Mouse (Mus musculus) myocyte (in vitro differentiated cells): ENCODE measurements around the gene Atp4b. TPM values are rescaled to one million over a fixed set of nuclear protein-coding genes. Genes with fewer than 3 reads are reported as not detected.

Source experiments
- H3K27me3 ChIP-seq: one replicate; pipeline ENCODE4 v1.6.1; 2011; ENCODE audit not compliant: control insufficient read depth, insufficient read depth, insufficient read length
- H3K36me3 ChIP-seq: one replicate; pipeline ENCODE4 v1.6.1; 2011; ENCODE audit not compliant: control insufficient read depth, insufficient read depth
- H3K4me2 ChIP-seq: one replicate; pipeline ENCODE4 v1.6.1; 2011; ENCODE audit warnings: low read depth, control low read depth
- H3K4me3 ChIP-seq: one replicate; pipeline ENCODE4 v1.5.1; 2011; ENCODE audit warnings: mild to moderate bottlenecking, control low read depth, moderate library complexity
- H3K79me2 ChIP-seq: one replicate; pipeline ENCODE4 v1.6.1; 2011; ENCODE audit not compliant: control insufficient read depth, insufficient read depth
- H3ac ChIP-seq: one replicate; pipeline ENCODE4 v1.6.1; 2011; ENCODE audit not compliant: control insufficient read depth, insufficient read length
- CEBPB ChIP-seq: IDR thresholded peaks from 2 replicates; pipeline ENCODE4 v1.6.1; 2011; ENCODE audit warnings: mild to moderate bottlenecking, moderate library complexity; ENCODE audit not compliant: poor library complexity, insufficient read depth, severe bottlenecking
- E2F4 ChIP-seq: IDR thresholded peaks from one replicate; pipeline ENCODE4 v1.6.1; 2011; ENCODE audit warnings: mild to moderate bottlenecking, control low read depth, moderate library complexity; ENCODE audit not compliant: insufficient read depth
- MAX ChIP-seq: IDR thresholded peaks from one replicate; pipeline ENCODE4 v1.6.1; 2011; ENCODE audit warnings: low read depth, mild to moderate bottlenecking, control low read depth
- MYOD1 ChIP-seq, 3 experiments: IDR thresholded peaks; one replicate each; pipeline ENCODE4 v1.6.1; 2011; ENCODE audit warnings: control low read depth in 2 of 3, low read depth in 2 of 3, mild to moderate bottlenecking in 2 of 3, moderate library complexity in 1 of 3; ENCODE audit not compliant: insufficient read length in 2 of 3, control insufficient read depth in 1 of 3
- MYOG ChIP-seq, 3 experiments: IDR thresholded peaks; one replicate each; pipeline ENCODE4 v1.6.1; 2011; ENCODE audit warnings: control low read depth in 2 of 3, low read depth in 2 of 3, mild to moderate bottlenecking in 2 of 3; ENCODE audit not compliant: insufficient read length in 2 of 3, control insufficient read depth in 1 of 3, insufficient read depth in 1 of 3
- POLR2A ChIP-seq: IDR thresholded peaks from one replicate; pipeline ENCODE4 v1.6.1; 2011; ENCODE audit warnings: low read depth, mild to moderate bottlenecking, control low read depth, moderate library complexity; ENCODE audit not compliant: insufficient read length
- POLR2AphosphoS2 ChIP-seq: IDR thresholded peaks from one replicate; pipeline ENCODE4 v1.6.1; 2011; ENCODE audit warnings: low read depth, control low read depth; ENCODE audit not compliant: insufficient read length
- REST ChIP-seq: IDR thresholded peaks from one replicate; pipeline ENCODE4 v1.6.1; 2011; ENCODE audit warnings: mild to moderate bottlenecking, control low read depth, moderate library complexity; ENCODE audit not compliant: insufficient read depth, insufficient read length
- SRF ChIP-seq: IDR thresholded peaks from one replicate; pipeline ENCODE4 v1.6.1; 2011; ENCODE audit warnings: low read depth; ENCODE audit not compliant: control insufficient read depth, insufficient read length
- TCF12 ChIP-seq: IDR thresholded peaks from one replicate; pipeline ENCODE4 v1.6.1; 2011; ENCODE audit warnings: mild to moderate bottlenecking, control low read depth; ENCODE audit not compliant: poor library complexity, insufficient read depth, severe bottlenecking
- TCF3 ChIP-seq: IDR thresholded peaks from one replicate; pipeline ENCODE4 v1.6.1; 2011; ENCODE audit warnings: low read depth, control low read depth; ENCODE audit not compliant: insufficient read length
- USF1 ChIP-seq: IDR thresholded peaks from one replicate; pipeline ENCODE4 v1.6.1; 2011; ENCODE audit warnings: low read depth, mild to moderate bottlenecking, control low read depth, moderate library complexity
- polyA plus RNA-seq: library from polyadenylated mRNA; unstranded; fragments of >200 nt; fragmentation: generic; extraction: Trizol; gene quantifications from one replicate; pipeline ENCODE4 v1.2.1, GENCODE M21; 2012; ENCODE audit warnings: missing spikeins

Gene Atp4b
- polyA plus RNA-seq, 1 experiment, result not detected

GRCm38 (mm10) chr8:13411597-13411996, 15.0 kb upstream of the Atp4b start:
- Histone ChIP-seq H3K36me3 (no peaks in the 10 kb centered on the region), H3K4me3 (no peak overlapping the region), H3ac (no peak overlapping the region), H3K79me2 (no peaks in the 10 kb centered on the region), H3K4me2 (no peak overlapping the region), H3K27me3 (peaks cover 52% of the 10 kb centered on the region)
- no peak for TF ChIP-seq MAX
- no peak for TF ChIP-seq E2F4

GRCm38 (mm10) chr8:13406011-13406410, 9.4 kb upstream of the Atp4b start:
- TF ChIP-seq USF1, result no peak
- no peak for TF ChIP-seq REST
- TF ChIP-seq MYOG (IDR thresholded peaks at IDR 0.05; ENCODE audit: control insufficient read depth in 1 of 3, insufficient read depth in 1 of 3, insufficient read length in 2 of 3, low read depth in 2 of 3), result no peak
- no peak for TF ChIP-seq CEBPB
- no peak for TF ChIP-seq POLR2A
- no peak for TF ChIP-seq SRF
- no peak for TF ChIP-seq MYOD1 (IDR thresholded peaks at IDR 0.05; ENCODE audit: control insufficient read depth in 1 of 3, insufficient read length in 2 of 3, low read depth in 2 of 3)
- no peak for TF ChIP-seq TCF12
- TF ChIP-seq MAX, result no peak
- Histone ChIP-seq H3K4me3 (no peak overlapping the region), H3K79me2 (no peaks in the 10 kb centered on the region), H3K27me3 (peaks cover 49% of the 10 kb centered on the region), H3K36me3 (no peaks in the 10 kb centered on the region), H3ac (no peak overlapping the region), H3K4me2 (no peak overlapping the region)

GRCm38 (mm10) chr8:13404666-13405131, 8.1 kb upstream of the Atp4b start, which contains the start of gene Grk1:
Gene Grk1 (plus strand): TSS chr8:13405081.
- Histone ChIP-seq H3K4me3 (no peak within 1 kb of the TSS), H3K36me3 (no peaks in the 10 kb centered on the region), H3ac (no peak within 1 kb of the TSS), H3K79me2 (no peaks in the 10 kb centered on the region), H3K27me3 (peaks cover 49% of the 10 kb centered on the region), H3K4me2 (no peak within 1 kb of the TSS)
- TF ChIP-seq POLR2A, result no peak
- no peak for TF ChIP-seq E2F4
- no peak for TF ChIP-seq TCF3
- no peak for TF ChIP-seq SRF
- no peak for TF ChIP-seq POLR2AphosphoS2
- no peak for TF ChIP-seq MYOD1 (IDR thresholded peaks at IDR 0.05; ENCODE audit: control insufficient read depth in 1 of 3, insufficient read length in 2 of 3, low read depth in 2 of 3)
- TF ChIP-seq MAX, result no peak
- TF ChIP-seq CEBPB, result no peak
- TF ChIP-seq USF1, result no peak
- TF ChIP-seq REST, result no peak
- no peak for TF ChIP-seq TCF12
- no peak for TF ChIP-seq MYOG (IDR thresholded peaks at IDR 0.05; ENCODE audit: control insufficient read depth in 1 of 3, insufficient read depth in 1 of 3, insufficient read length in 2 of 3, low read depth in 2 of 3)

- TF ChIP-seq CEBPB (no peak), MYOD1 (IDR thresholded peaks at IDR 0.05; ENCODE audit: control insufficient read depth in 1 of 3, insufficient read length in 2 of 3, low read depth in 2 of 3) (no peak), MYOG (IDR thresholded peaks at IDR 0.05; ENCODE audit: control insufficient read depth in 1 of 3, insufficient read depth in 1 of 3, insufficient read length in 2 of 3, low read depth in 2 of 3) (no peak), E2F4 (no peak), TCF3 (no peak), MAX (no peak), USF1 (no peak), POLR2AphosphoS2 (no peak), TCF12 (no peak), REST (no peak), SRF (no peak), POLR2A (no peak)
- H3K4me2 ChIP-seq, result no peak overlapping the region
- peaks cover 41% of the 10 kb centered on the region for H3K27me3 ChIP-seq
- H3K79me2 ChIP-seq, result no peaks in the 10 kb centered on the region
- H3ac ChIP-seq, result no peak overlapping the region
- no peaks in the 10 kb centered on the region for H3K36me3 ChIP-seq
- no peak overlapping the region for H3K4me3 ChIP-seq
Observed at GRCm38 (mm10) chr8:13403517-13403916, 6.9 kb upstream of the Atp4b start.

- Histone ChIP-seq H3K27me3 (peaks cover 12% of the 10 kb centered on the region), H3K4me2 (no peak overlapping the region)
Observed at GRCm38 (mm10) chr8:13393869-13394268, 2.8 kb downstream of the Atp4b start.

More at GRCm38 (mm10) chr8:13393869-13394268, 2.8 kb downstream of the Atp4b start:
- Histone ChIP-seq H3K4me3 (no peak overlapping the region), H3K36me3 (no peaks in the 10 kb centered on the region), H3ac (no peak overlapping the region), H3K79me2 (no peaks in the 10 kb centered on the region)
- TF ChIP-seq MYOG (IDR thresholded peaks at IDR 0.05; ENCODE audit: control insufficient read depth in 1 of 3, insufficient read depth in 1 of 3, insufficient read length in 2 of 3, low read depth in 2 of 3) (no peak), CEBPB (no peak), POLR2AphosphoS2 (no peak), POLR2A (no peak), E2F4 (no peak), MYOD1 (IDR thresholded peaks at IDR 0.05; ENCODE audit: control insufficient read depth in 1 of 3, insufficient read length in 2 of 3, low read depth in 2 of 3) (no peak), TCF3 (no peak), REST (no peak), USF1 (no peak), TCF12 (no peak)
